Mouse (Mus musculus): ENCODE results near the gene Apol7b. TPM values are rescaled to one million over a fixed set of nuclear protein-coding genes. Genes with fewer than 3 reads are reported as not detected.
"Not testable (repeated sequence)": the region's sequence is repeated elsewhere in the genome, so short reads cannot be mapped to it uniquely, and the experiment has no call there.

The Apol7b gene
- not detected for total RNA-seq (2021)
- long read RNA-seq, result 0 reads

DNA sequence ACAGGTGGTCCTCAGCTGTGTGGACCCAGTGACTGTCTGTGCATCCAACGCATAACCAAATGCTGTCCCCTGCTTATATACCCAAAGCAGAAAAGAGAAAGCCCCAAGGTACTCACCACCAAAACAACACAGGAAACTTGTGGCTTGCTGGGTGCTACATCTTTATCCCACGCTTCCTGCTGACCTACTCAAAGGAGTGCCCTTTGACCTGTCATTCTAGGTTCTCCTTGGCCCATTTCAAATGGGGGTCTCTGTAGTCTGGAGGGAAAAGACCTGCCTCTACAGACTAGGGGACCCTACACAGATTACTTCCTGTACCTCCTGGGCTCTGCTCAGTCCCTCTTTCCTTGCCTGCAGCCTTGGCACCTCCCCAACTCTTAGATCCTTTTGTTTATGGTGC, at the start of gene Apol7b:
Gene Apol7b (minus strand): TSS at position 101 of the 400 bp plus-strand sequence.
- DNase-seq (ENCODE audit: low spot score in 2 of 2), result not testable (repeated sequence)

DNA sequence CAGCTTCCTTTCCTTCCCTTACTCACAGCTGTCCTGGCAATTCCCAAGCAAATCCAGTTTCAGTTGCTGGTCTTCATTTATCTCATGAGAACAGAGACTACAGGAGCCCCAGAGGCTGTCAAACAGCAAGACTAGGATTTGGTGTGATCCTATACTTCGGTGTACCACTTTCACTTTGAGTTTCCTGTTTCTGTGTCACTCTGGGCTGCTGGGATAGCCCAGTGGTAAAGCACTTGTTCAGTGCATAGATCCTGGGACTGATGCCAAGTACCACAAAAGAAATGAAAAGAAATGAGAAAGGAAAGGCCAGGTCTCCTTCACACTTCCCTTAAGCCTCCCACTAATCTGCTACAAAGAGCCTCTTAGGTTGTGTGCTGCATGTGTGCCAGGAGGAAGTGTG, 47.4 kb upstream of the Apol7b start:
- not testable (repeated sequence) for DNase-seq (ENCODE audit: low spot score in 2 of 2)

DNA sequence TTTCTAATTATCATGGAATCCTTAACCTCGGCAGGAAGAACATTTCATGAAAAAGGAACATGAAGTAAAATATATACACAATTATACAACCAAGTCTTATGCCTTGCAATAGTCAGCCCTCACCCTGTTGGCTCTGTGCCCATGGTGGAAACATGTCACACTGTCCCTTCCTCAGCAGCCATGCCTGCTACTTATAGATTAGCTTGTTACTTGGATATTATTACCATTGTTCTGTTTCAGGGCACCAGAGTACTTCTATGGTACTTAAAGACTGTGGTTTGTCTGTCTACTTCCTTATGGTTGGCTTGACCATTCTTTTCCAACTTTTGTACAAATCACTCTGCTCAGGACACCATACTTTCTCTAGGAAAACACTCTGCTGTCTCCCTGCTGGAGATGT, 45.9 kb upstream of the Apol7b start:
- not testable (repeated sequence) for DNase-seq (ENCODE audit: low spot score in 2 of 2)

DNA sequence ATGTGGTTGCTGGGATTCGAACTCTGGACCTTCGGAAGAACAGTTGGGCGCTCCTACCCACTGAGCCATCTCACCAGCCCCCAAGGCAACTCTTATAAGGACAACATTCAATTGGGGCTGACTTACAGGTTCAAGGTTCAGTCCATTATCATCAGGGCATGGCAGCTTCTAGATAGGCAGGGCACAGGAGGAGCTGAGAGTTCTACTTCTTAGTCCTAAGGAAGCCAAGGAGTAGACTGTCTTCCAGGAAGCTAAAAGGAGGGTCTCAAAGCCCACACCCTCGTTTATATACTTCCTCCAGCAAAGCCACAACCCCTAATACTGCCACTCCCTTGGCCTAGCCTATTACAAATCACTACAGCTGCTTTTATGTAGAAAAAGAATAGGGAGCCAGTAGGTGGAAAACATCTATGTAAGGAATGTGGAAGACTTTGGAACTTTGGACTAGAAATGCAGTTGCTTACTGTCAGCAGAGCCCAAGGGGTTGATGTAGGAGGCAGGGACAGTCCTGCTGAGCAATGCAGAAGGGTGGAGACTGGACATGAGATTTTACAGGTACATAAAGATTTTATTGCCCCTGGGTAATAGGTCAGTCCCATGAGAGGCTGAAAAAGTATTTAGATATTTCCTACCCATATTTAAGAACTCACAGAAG, 35.0 kb upstream of the Apol7b start:
- DNase-seq (ENCODE audit: low spot score in 2 of 2), result no peak

DNA sequence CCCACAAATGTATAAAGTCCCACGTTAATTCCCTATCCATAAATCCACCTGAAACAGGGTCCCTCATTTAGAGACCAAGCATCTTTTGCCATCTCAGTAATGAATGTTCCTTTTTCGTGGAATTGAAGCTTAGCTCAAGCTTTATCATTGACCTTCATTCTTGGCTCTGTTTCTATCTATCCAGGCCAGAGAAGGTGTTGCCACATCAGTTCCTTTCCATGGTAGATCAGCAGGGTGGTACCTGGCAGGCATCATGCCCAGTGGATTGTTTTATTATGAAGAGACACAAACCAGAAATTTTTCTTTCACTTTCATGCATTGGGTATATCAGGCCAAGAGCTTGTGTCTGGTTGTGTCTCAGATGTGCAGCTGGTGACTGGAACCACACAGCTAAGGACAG, 29.4 kb upstream of the Apol7b start, which contains the start of gene Apol10a:
Gene Apol10a (plus strand): TSS at position 355 of the 400 bp plus-strand sequence.
- not testable (repeated sequence) for DNase-seq (ENCODE audit: low spot score in 2 of 2)

DNA sequence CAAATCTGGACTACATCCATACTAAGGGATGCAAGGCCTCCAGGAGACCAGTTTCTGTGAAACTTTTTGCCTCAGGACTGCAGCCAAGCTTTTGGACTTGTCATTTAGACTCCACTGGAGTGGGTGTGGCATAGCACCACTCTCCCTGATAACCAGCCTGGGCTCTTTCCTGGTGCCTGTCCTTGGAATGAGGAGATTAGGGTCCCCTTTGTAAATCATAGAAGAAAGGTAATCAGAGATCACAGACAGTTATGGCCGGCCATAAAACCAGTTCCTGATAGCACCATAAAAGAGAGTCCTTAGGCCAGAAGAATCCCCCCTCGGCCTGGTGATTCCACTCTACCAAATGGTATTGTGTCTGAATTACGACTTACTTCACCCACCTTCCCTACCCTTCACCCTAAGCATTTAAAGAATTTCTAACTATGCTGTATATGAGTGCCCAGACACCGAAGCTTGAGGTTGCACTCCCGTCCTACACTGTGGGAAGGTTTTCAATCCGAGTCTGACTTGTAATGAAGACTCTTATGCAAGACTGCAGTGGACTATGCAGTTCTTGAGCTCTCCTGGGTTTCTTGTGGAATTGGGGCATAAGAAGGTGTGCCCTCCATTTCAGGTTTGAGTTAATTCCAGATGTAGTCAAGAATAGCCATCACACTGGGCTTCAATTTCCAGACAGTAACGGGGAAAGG, 27.6 kb upstream of the Apol7b start:
- not testable (repeated sequence) for DNase-seq (ENCODE audit: low spot score in 2 of 2)

DNA sequence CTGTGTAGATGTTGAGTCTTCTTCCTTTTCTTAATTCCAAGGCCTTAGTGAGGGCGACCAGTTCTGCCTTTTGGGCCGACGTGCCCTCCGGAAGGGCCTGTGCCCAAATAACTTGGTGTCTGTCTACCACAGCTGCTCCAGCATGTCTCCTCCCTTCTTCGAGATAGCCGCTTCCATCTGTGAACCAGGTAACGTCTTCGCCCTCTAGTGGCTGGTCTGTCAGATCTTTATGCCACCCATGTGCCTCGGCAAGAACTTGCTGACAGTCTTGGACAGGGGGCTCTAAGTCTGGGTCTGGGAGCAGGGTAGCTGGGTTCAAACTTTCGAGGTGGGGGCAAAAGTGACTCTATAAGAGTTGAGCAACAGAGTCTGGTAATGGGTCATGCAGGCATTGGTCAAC, 2.6 kb upstream of the Apol7b start:
- not testable (repeated sequence) for DNase-seq (ENCODE audit: low spot score in 2 of 2)

DNA sequence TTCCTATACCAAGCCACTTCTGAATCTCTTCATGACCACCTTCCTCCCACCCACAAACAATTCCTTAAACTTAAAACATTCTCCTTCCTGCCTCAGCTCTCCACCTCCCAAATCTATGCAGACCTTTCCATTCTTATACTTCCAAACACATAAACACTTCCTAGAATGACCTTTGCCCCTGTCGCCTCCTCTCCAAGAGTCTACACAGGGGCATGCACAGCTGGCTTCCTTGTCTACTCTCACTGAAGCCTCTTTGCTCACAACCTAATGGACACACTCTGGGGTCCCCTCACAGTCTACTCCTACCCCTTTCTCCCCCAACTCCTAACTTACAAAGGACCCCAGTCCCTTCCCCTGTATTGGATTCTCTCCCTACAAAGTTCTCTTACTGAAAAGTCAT, 1.6 kb downstream of the Apol7b start:
- not testable (repeated sequence) for DNase-seq (ENCODE audit: low spot score in 2 of 2)

DNA sequence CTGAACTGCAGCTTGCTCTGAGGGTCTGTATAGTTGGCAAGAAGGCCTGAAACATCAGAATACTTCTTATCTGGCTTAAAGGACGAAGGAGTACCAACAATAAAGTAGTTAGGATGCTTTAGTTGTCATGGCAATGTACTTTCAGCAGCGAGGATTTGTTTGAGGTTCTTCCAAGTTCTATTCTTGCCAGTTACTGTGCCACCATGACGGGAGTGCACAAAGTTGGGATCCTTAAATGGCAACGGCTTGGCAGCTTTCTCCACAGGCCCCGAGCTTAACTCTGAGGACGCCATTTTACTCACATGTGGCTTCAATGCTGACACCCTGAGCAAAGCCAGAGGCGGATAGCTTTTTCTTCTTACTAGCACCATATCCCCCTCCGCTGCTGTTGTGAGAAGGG, 2.5 kb downstream of the Apol7b start:
- peak; percentile 7 to 28 for DNase-seq (ENCODE audit: low spot score in 2 of 2)

DNA sequence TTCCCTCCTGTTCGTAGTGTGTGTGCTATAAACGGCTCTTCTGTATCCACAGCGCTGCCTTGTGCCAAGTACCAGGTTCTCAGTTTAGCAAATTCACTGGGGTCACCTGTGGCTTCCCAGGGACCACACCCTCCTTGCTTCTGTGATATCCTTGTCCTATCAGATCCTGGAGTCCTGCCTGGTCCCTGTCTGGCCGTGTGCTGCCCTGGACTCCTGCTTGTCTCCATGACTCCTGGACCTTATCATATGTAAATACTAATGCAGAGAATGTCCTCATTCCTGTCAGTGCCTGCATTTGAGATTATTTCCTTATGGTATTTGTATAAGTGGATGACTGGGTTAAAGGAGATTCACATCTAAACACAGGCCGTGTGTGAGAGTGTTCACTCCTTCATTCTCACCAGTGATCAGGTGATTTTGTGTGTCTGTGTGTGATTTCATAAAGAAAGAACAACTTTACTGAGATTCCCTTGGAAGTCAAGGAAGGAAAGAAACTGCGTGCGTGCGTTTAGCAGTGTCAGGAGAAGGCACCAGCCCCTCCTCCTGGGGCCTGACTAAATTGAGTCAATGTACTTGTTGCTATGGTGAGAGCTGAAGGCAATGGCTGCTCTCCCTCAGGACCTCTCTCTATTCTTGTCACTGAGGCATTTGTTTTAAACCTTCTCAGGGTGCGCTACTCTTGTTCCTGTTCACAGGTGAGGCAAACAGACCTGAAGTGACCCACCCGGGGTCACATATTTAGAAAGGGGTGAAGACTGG, 18.4 kb downstream of the Apol7b start:
- not testable (repeated sequence) for DNase-seq (ENCODE audit: low spot score in 2 of 2)

DNA sequence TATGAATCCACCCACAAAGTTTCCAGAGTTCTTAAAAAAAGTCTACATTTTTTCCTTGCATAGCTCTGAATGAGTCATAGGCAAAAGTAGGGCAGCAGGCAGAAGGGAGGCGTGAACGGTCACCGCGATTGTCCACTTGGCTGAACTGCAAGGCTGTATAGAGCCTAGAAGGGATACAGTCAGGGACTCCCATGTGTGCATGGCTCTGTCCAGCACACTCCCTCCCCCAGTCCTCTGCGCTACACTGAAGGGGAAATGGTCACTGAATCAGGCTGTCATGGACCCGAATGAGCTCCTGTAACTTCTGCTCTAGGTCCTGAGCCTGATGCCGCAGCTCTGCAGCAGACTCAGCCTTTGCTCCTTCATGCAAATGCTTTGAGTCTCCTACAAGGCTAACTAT, 24.4 kb downstream of the Apol7b start:
- DNase-seq (ENCODE audit: low spot score in 2 of 2), result not testable (repeated sequence)

DNA sequence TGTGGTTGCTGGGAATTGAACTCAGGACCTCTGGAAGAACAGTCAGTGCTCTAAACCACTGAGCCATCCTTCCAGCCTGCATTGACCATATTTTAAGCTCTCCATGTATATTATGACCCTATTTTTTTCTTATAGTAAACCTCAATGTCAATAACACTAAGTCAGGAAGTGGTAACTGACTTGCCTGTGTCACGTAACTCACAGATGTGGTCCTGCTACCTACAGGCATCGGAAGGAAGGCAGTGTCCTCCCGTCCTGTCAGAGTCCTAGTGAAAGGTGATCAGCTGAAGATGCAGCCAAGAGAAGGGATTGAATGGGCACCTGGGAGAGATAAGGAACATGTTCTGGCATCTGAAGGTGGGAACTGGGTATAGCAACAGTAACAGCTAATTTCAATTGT, 27.6 kb downstream of the Apol7b start:
- DNase-seq (ENCODE audit: low spot score in 2 of 2), result not testable (repeated sequence)

DNA sequence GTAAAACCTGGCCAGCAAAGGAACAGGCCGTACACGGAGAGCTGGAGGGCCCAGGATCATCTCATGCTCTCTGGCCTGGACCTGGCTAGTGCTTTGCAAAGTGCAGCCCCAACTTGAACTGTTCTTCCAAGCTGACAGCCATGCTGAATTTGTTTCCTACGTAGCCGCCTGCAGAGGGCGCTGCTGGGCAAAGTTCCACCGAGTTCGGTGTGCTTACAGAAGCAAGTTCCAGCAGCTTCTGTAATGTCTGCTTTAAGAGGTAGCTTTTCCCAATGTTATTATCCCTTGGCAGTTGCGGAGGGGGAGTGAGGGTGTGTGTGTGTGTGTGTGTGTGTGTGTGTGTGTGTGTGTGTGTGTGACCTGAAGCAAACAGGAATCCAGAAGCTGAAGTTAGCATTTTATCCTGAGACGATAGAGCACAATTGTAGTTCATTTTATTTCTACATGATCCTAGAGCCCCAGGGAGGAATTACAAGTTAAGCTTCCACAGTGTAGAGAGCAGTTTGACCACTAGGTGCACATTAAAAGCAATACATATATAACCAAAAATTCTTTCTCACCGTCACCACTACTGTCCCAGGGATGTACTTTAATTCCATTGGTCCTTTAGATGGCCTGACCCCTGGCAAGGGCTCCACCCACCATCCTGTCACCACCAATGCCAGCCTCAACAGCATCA, 30.5 kb downstream of the Apol7b start:
- DNase-seq (ENCODE audit: low spot score in 2 of 2), result not testable (repeated sequence)

DNA sequence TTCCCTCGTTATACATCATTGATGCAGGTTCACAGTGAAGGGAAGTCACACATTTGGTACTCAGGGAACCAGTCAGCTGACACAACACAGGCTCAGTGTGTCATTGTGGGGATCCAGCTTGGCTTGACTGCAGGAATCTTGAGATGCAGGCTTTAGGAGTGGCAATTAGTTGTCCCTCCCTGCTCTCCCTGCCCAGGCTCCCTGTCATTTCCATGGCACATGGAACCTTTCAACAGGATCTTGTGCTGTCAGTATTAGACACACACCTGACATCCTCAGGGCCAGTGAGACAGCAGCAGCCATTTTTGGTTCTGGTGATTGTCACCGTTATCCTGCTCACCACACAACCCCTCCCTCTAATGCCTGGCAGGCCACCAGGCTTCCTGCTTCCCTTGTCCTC, 31.6 kb downstream of the Apol7b start:
- DNase-seq (ENCODE audit: low spot score in 2 of 2), result not testable (repeated sequence)

DNA sequence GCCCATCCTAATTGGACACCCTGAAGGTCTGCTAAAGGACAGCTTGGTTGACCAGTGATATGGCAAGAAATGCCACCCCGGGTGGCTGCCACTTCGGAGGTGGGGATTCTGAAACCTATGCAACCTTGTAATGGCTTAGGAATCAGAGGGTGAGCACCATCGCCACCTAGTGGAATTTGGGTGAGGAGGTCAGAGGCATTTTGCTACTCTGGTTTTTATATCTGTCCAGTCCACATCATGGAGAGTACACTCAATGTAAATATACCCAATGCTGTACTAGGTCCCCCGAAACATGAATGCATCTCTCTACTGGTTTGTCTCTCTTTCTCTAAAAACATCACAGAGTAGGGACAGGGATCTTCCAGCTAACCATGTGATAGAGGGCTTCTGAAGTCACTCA, 34.6 kb downstream of the Apol7b start:
- not testable (repeated sequence) for DNase-seq (ENCODE audit: low spot score in 2 of 2)

DNA sequence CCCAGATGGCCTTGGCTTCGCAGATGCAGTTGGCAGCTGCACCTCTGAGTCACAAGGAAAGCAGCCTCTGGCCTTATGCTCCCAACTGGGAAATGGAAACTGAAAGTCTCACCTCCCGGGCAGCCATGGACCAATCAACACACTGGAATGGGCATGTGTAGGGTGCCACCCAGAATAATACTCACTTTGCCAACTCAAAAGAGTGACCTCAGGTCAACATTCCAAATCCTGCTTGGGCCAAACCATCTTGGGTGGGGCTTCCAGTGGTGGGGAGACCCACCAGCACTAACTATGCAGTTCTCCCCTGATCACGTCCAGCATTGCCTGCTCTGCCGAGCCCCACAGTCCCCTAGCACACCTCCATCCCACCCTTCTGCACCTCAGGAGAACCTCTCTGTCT, 36.3 kb downstream of the Apol7b start, which contains the start of gene Apol9a:
Gene Apol9a (minus strand): TSS at position 101 of the 400 bp plus-strand sequence.
- DNase-seq (ENCODE audit: low spot score in 2 of 2), result not testable (repeated sequence)

DNA sequence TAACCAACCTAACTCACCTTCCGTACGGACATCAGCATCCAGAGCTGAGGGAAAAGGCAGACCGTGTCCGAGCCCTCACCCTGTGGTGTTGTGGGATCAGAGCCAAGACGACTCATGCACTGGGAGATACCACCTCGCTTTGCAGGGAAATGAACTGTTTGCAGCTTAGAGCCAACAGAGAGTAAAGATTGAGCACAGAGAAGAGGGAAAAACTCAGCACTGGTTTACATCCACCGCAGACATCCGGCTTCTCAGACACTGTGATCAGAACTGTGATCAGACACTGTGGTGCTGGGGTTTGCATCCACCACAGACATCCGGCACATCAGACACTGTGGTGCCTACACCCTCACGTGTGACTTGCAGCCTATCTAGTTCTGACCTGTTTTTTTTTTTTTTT, 40.9 kb downstream of the Apol7b start:
- DNase-seq (ENCODE audit: low spot score in 2 of 2), result not testable (repeated sequence)

DNA sequence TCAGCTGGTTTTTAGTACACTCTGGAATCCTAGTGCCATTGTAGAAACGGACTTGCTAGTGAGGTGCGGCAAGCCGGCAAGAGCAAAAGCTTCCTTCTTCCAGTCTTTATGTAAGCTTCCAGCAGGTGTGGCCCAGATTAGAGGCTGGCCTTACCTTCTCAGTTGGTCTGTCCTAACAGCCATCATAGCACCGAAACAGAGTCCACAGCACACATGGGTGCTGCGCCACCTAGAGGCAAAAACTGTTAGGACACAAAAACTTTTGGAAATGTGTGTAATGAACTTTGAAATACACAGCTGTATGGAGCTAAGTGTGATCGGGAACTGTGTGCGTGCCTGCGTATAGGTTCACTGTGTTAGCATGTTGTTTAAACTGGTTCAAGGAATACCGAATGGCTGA, 48.3 kb downstream of the Apol7b start, which contains the start of gene Apol7a:
Gene Apol7a (minus strand): TSS at position 84 of the 400 bp plus-strand sequence.
- DNase-seq (ENCODE audit: low spot score in 2 of 2), result peak in 1 of 2 experiments; percentile 26

DNA sequence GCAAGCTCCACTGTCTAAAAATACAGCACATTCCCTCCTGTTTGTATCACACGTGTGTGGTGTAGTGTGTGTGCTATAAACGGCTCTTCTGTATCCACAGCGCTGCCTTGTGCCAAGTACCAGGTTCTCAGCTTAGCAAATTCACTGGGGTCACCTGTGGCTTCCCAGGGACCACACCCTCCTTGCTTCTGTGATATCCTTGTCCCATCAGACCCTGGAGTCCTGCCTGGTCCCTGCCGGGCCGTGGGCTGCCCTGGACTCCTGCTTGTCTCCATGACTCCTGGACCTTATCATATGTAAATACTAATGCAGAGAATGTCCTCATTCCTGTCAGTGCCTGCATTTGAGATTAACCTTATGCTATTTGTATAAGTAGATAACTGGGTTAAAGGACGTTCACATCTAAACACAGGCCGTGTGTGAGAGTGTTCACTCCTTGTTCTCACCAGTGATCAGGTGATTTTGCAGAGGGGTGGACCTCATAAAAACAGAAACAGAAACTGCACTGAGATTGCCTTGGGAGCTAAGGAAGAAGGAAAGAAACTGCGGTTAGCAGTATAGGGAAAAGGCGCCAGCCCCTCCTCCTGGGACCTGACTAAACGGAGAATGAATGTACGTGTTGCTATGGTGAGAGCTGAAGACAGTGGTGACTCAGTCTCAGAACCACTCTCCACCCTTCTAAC, 49.7 kb downstream of the Apol7b start:
- not testable (repeated sequence) for DNase-seq (ENCODE audit: low spot score in 2 of 2)

DNA sequence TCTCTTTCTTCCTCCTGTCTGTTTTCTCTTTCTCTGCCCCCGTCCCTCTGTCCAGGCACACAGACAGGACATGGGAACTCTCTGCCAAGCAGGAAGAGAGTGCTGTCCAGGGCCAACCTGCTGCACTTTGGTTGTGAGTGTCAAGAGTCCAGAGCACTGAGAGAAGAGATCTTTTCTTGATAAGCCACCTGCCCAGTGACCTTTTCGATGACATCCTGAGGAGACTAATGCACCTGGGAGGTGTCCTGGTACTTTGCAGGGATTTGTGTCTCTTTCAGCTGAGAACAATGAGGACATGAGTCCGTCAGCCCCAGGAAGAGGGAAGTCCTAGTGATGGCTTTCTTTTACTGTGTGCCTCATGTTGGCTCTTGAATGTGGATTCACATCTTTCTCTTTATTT, 53.5 kb downstream of the Apol7b start:
- not testable (repeated sequence) for DNase-seq (ENCODE audit: low spot score in 2 of 2)

Measured in layer of hippocampus, postnatal 10 days (tissue).